Mouse (Mus musculus) embryonic fibroblast, embryonic 13.5 days (primary cell): ENCODE measurements at regions not wholly inside any gene's neighbourhood (a gene's known extent, or its start where the extent isn't known, plus 50 kb on each side); places are given as distances from the start of the nearest gene placed in this dataset.

Experiments used
- H3K27ac ChIP-seq: 2 replicates; pipeline ENCODE4 v1.5.1; 2012; ENCODE audit warnings: low read length, control low read depth, inconsistent platforms; ENCODE audit not compliant: insufficient read depth
- H3K4me1 ChIP-seq: 2 replicates; pipeline ENCODE4 v1.6.1; 2011; ENCODE audit warnings: low read length; ENCODE audit not compliant: control insufficient read depth, insufficient read depth
- H3K4me3 ChIP-seq: 2 replicates; pipeline ENCODE4 v1.5.1; 2011; ENCODE audit warnings: mild to moderate bottlenecking, control low read depth, low read length; ENCODE audit not compliant: insufficient read depth
- CTCF ChIP-seq: IDR thresholded peaks from 2 replicates; pipeline ENCODE4 v1.5.1; 2011; ENCODE audit warnings: mild to moderate bottlenecking, control low read depth, low read length, moderate library complexity, borderline replicate concordance; ENCODE audit not compliant: insufficient read depth
- POLR2A ChIP-seq: IDR thresholded peaks from 2 replicates; pipeline ENCODE4 v1.6.1; 2011; ENCODE audit warnings: low read depth, mild to moderate bottlenecking, control low read depth, low read length, moderate library complexity

GRCm38 (mm10) chr17:44366438-44366837, 178.1 kb downstream of the Clic5 start:
- no peak overlapping the region for H3K4me3 ChIP-seq
- TF ChIP-seq POLR2A, result no peak
- TF ChIP-seq CTCF, result no peak
- no peak overlapping the region for H3K27ac ChIP-seq

GRCm38 (mm10) chr17:44367561-44367960, 179.2 kb downstream of the Clic5 start:
- Histone ChIP-seq H3K4me1 (peaks cover 1% of the 10 kb centered on the region; the same call in 1 of the 2 replicates), H3K27ac (no peak overlapping the region), H3K4me3 (no peak overlapping the region)
- no peak for TF ChIP-seq CTCF
- TF ChIP-seq POLR2A, result no peak

More at GRCm38 (mm10) chr17:44366438-44366837, 178.1 kb downstream of the Clic5 start:
- peaks cover 1% of the 10 kb centered on the region; the same call in 1 of the 2 replicates for H3K4me1 ChIP-seq

- Histone ChIP-seq H3K4me3 (no peak overlapping the region), H3K4me1 (no peaks in the 10 kb centered on the region), H3K27ac (no peak overlapping the region)
- TF ChIP-seq POLR2A (no peak), CTCF (no peak)
These were observed 182.6 kb downstream of the Clic5 start for GRCm38 (mm10) chr17:44370966-44371465.

- no peaks in the 10 kb centered on the region for H3K4me1 ChIP-seq
- H3K4me3 ChIP-seq, result no peak overlapping the region
- TF ChIP-seq POLR2A, result no peak
- no peak for TF ChIP-seq CTCF
- no peak overlapping the region for H3K27ac ChIP-seq
These were observed 183.2 kb downstream of the Clic5 start for GRCm38 (mm10) chr17:44371620-44372019.

GRCm38 (mm10) chr17:44373744-44374456, 185.5 kb downstream of the Clic5 start:
- TF ChIP-seq CTCF (no peak), POLR2A (no peak)
- Histone ChIP-seq H3K4me3 (no peak overlapping the region), H3K4me1 (no peaks in the 10 kb centered on the region), H3K27ac (no peak overlapping the region)

- no peak for TF ChIP-seq POLR2A
- no peak for TF ChIP-seq CTCF
- Histone ChIP-seq H3K27ac (no peak overlapping the region), H3K4me1 (no peaks in the 10 kb centered on the region), H3K4me3 (no peak overlapping the region)
These were observed 190.0 kb downstream of the Clic5 start for GRCm38 (mm10) chr17:44378391-44378790.

GRCm38 (mm10) chr17:44388916-44389315, 200.5 kb downstream of the Clic5 start:
- H3K27ac ChIP-seq, result no peak overlapping the region
- peaks cover 2% of the 10 kb centered on the region; the same call in 1 of the 2 replicates for H3K4me1 ChIP-seq
- no peak overlapping the region for H3K4me3 ChIP-seq
- TF ChIP-seq CTCF, result no peak
- TF ChIP-seq POLR2A, result no peak

- Histone ChIP-seq H3K4me3 (no peak overlapping the region), H3K4me1 (no peaks in the 10 kb centered on the region), H3K27ac (no peak overlapping the region)
- TF ChIP-seq CTCF, result no peak
- no peak for TF ChIP-seq POLR2A
These were observed 209.4 kb downstream of the Clic5 start for GRCm38 (mm10) chr17:44397829-44398228.

- no peak for TF ChIP-seq POLR2A
- no peak for TF ChIP-seq CTCF
- no peak overlapping the region for H3K4me3 ChIP-seq
- H3K4me1 ChIP-seq, result no peaks in the 10 kb centered on the region
- no peak overlapping the region for H3K27ac ChIP-seq
These were observed 209.8 kb downstream of the Clic5 start for GRCm38 (mm10) chr17:44398231-44398630.

- TF ChIP-seq POLR2A, result no peak
- TF ChIP-seq CTCF, result no peak
- no peak overlapping the region for H3K4me3 ChIP-seq
- no peaks in the 10 kb centered on the region for H3K4me1 ChIP-seq
- no peak overlapping the region for H3K27ac ChIP-seq
These were observed 216.5 kb downstream of the Clic5 start for GRCm38 (mm10) chr17:44404923-44405322.
